In the genomic region with DNA sequence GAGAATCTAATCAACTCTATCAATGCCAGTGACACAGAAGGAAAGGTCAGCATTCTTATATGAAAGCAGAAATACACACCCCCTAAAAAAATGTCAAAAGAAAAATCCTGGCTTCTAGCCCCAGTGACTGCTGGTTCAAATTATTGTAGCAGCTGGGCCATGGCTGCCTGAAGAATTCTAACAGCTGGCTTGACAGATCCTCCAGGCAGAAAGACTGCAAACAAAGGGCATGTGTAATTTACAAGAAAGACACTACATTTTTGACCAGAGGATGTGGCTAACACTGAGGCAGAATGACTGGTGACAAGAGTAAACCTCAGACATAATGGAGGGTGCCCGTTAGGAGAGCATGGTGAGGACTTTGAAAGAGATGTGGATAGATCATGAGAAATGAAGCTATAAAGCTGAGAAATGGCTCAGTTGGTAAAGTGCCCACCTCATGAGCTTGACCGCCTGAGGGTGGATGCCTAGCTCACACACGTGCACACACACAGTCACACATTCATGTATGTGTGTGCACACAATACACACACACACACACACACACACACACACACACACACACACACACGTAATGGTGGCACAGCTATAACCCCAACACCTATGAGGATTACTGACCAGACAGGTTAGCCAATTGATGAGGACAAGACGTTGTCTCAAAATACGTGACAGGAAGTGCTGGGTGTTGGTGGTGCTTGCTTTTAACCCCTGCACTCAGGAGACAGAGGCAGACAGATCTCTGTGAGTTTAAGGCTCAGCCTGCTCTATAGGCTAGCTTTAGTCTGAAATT, we compare ENCODE assay signal across 14 mouse cellular contexts. TPM values are rescaled to one million over a fixed set of nuclear protein-coding genes. Genes with fewer than 3 reads are reported as not detected.
DNase-seq lines count a peak whose midpoint lies in the region; ATAC-seq and TF ChIP-seq lines count a peak whose summit lies in the region.
"Had no signal": no experiment of that assay in that cellular context is flagged by ENCODE, and none has a peak within 500 bp of the region (broad histone marks: within the 10 kb centered on the region; RNA-seq: fewer than 3 reads in every experiment).

No protein-coding gene starts in this region.

- peaks cover 36% of the 10 kb centered on the region for H3K4me1 ChIP-seq in liver, embryonic 13.5 days (replicated peaks)
- H3K4me1 ChIP-seq in liver, embryonic 12.5 days = peaks cover 40% of the 10 kb centered on the region
- peaks cover 3% of the 10 kb centered on the region; the same call in 1 of the 2 replicates for H3K4me1 ChIP-seq in brown adipose tissue, adult 24 weeks (ENCODE audit: control insufficient read depth, insufficient read depth, insufficient read length, low read length)
- peaks cover 5% of the 10 kb centered on the region; the same call in 1 of the 2 replicates for H3K4me1 ChIP-seq in limb, embryonic 14.5 days (ENCODE audit: control insufficient read depth, insufficient read depth, low read length)
- H3K4me1 ChIP-seq in hindbrain, embryonic 12.5 days = no peaks in the 10 kb centered on the region

- TF ChIP-seq POLR2A in limb, embryonic 14.5 days (IDR thresholded peaks at IDR 0.05; ENCODE audit: borderline replicate concordance, extremely low read depth, insufficient read depth, insufficient read length) = no peak

- no peaks in the 10 kb centered on the region for H3K27me3 ChIP-seq in liver, embryonic 13.5 days
- H3K27me3 ChIP-seq in liver, embryonic 12.5 days (replicated peaks) = no peaks in the 10 kb centered on the region
- H3K27me3 ChIP-seq in limb, embryonic 14.5 days (ENCODE audit: control insufficient read depth, insufficient read depth, low read length) = no peaks in the 10 kb centered on the region
- H3K27me3 ChIP-seq in hindbrain, embryonic 12.5 days = no peaks in the 10 kb centered on the region

- WGBS in liver, embryonic 13.5 days (ENCODE audit: insufficient replicate concordance) = 75% methylated on average over 6 of the region's 6 CpGs
- 75% methylated on average over 6 of the region's 6 CpGs for WGBS in liver, embryonic 12.5 days (ENCODE audit: insufficient replicate concordance)
- 65% methylated on average over 6 of the region's 6 CpGs for WGBS in limb, embryonic 14.5 days
- WGBS in hindbrain, embryonic 12.5 days = 90% methylated on average over 6 of the region's 6 CpGs

- H3K9ac ChIP-seq in liver, embryonic 13.5 days = no peak overlapping the region
- no peak overlapping the region for H3K9ac ChIP-seq in liver, embryonic 12.5 days
- H3K9ac ChIP-seq in limb, embryonic 14.5 days (ENCODE audit: low read depth, low read length, severe bottlenecking) = no peak overlapping the region
- no peak overlapping the region for H3K9ac ChIP-seq in hindbrain, embryonic 12.5 days

- no peak overlapping the region for H3K4me3 ChIP-seq in liver, embryonic 13.5 days (replicated peaks)
- H3K4me3 ChIP-seq in liver, embryonic 12.5 days = no peak overlapping the region
- H3K4me3 ChIP-seq in brown adipose tissue, adult 24 weeks (ENCODE audit: insufficient read depth, low read depth, low read length) = no peak overlapping the region
- H3K4me3 ChIP-seq in limb, embryonic 14.5 days (replicated peaks; ENCODE audit: low read length) = no peak overlapping the region
- no peak overlapping the region for H3K4me3 ChIP-seq in hindbrain, embryonic 12.5 days

- no peaks in the 10 kb centered on the region for H3K9me3 ChIP-seq in liver, embryonic 13.5 days (replicated peaks)
- no peaks in the 10 kb centered on the region for H3K9me3 ChIP-seq in liver, embryonic 12.5 days (replicated peaks)
- no peaks in the 10 kb centered on the region for H3K9me3 ChIP-seq in limb, embryonic 14.5 days (ENCODE audit: control insufficient read depth, low read length)
- H3K9me3 ChIP-seq in hindbrain, embryonic 12.5 days (replicated peaks) = no peaks in the 10 kb centered on the region

- H3K27ac ChIP-seq in liver, embryonic 13.5 days = 0 out of 2 replicates have a peak overlapping the region, but pooled peaks have one; percentile 26
- no peak overlapping the region for H3K27ac ChIP-seq in liver, embryonic 12.5 days
- H3K27ac ChIP-seq in brown adipose tissue, adult 24 weeks (replicated peaks; ENCODE audit: low read depth, low read length) = peak overlapping the region; percentile 5; the same call in 1 of the 2 replicates
- peak overlapping the region; percentile 68 for H3K27ac ChIP-seq in limb, embryonic 14.5 days (replicated peaks; ENCODE audit: low read depth, low read length)
- no peak overlapping the region for H3K27ac ChIP-seq in hindbrain, embryonic 12.5 days

- no peak for DNase-seq in liver, embryonic 13.5 days
- DNase-seq in Muller cell, postnatal 12 days (ENCODE audit: inconsistent ontology term) = peak; percentile 40
- peak; percentile 83 for DNase-seq in limb, embryonic 14.5 days (ENCODE audit: low spot score)
- no peak for DNase-seq in thymus, postnatal 0 days (ENCODE audit: low spot score)
- DNase-seq in adrenal gland, adult 18-20 months (ENCODE audit: low spot score in 2 of 2) = no peak
- DNase-seq: adrenal gland, adult 8-10 months; cerebellum, adult 8-10 months; gastrocnemius, postnatal 10 days; kidney, adult 2 months; layer of hippocampus, postnatal 36 days; spleen, adult 18-20 months had no signal

- H3K36me3 ChIP-seq in liver, embryonic 13.5 days = no peaks in the 10 kb centered on the region
- H3K36me3 ChIP-seq in liver, embryonic 12.5 days = no peaks in the 10 kb centered on the region
- H3K36me3 ChIP-seq in limb, embryonic 14.5 days (ENCODE audit: control insufficient read depth, insufficient read depth, low read length) = no peaks in the 10 kb centered on the region
- no peaks in the 10 kb centered on the region for H3K36me3 ChIP-seq in hindbrain, embryonic 12.5 days

- H3K4me2 ChIP-seq in liver, embryonic 13.5 days = no peak overlapping the region
- H3K4me2 ChIP-seq in liver, embryonic 12.5 days = no peak overlapping the region
- H3K4me2 ChIP-seq in limb, embryonic 14.5 days (replicated peaks; ENCODE audit: low read depth, low read length, severe bottlenecking) = no peak overlapping the region
- H3K4me2 ChIP-seq in hindbrain, embryonic 12.5 days (replicated peaks) = no peak overlapping the region

- ATAC-seq in liver, embryonic 13.5 days (ENCODE audit: low read depth) = no peak
- no peak for ATAC-seq in liver, embryonic 12.5 days
- ATAC-seq in limb, embryonic 14.5 days (ENCODE audit: low FRiP score, low read depth) = peak; percentile 82
- ATAC-seq in hindbrain, embryonic 12.5 days (ENCODE audit: low FRiP score) = no peak

RNA-seq across cellular contexts. Expression of a gene that starts 42.4 kb away (rescaled TPM):
- polyA plus RNA-seq in liver, embryonic 13.5 days (2015; fragmentation: Nextera tagmentation; extraction: Ambion mirVana) = 9.2 and 10.5 TPM in 2 replicates
- 14.2 and 14.4 TPM in 2 replicates for polyA plus RNA-seq in liver, embryonic 12.5 days (2016; fragmentation: Nextera tagmentation; extraction: Ambion mirVana)
- polyA plus RNA-seq in brown adipose tissue, adult 24 weeks (2012; ENCODE audit: insufficient read depth, insufficient read length, missing spikeins) = 5.9 and 7.0 TPM in 2 replicates
- 34.0 and 43.7 TPM in 2 replicates for polyA plus RNA-seq in limb, embryonic 14.5 days (2012; rRNA removed)
- polyA plus RNA-seq in limb, embryonic 14.5 days (2014; fragmentation: Nextera tagmentation; extraction: Ambion mirVana) = 13.9 and 15.3 TPM in 2 replicates
- 21.8 and 29.2 TPM in 2 replicates for polyA plus RNA-seq in thymus, postnatal 0 days (2015; fragmentation: Nextera tagmentation; extraction: Ambion mirVana)
- total RNA-seq in adrenal gland, adult 18-20 months (2021) = 10 to 100 TPM; 31.7 to 32.0 TPM
- polyA plus RNA-seq in hindbrain, embryonic 12.5 days (2016; fragmentation: Nextera tagmentation; extraction: Ambion mirVana) = 17.5 and 17.9 TPM in 2 replicates

Comparison
In these comparisons a context has a peak if more than half of its experiments do, and no peak if none do; other contexts are left out.
1. H3K27ac ChIP-seq: peak in liver, embryonic 13.5 days (single experiment), brown adipose tissue, adult 24 weeks (single experiment) and limb, embryonic 14.5 days (single experiment); none in liver, embryonic 12.5 days (single experiment) and hindbrain, embryonic 12.5 days (single experiment).
2. DNase-seq: peak in Muller cell, postnatal 12 days (single experiment) and limb, embryonic 14.5 days (single experiment); none in liver, embryonic 13.5 days (single experiment), thymus, postnatal 0 days (single experiment) and adrenal gland, adult 18-20 months (0 of 2).